Mouse (Mus musculus): ENCODE data around the gene Hprt. TPM values are rescaled to one million over a fixed set of nuclear protein-coding genes. Genes with fewer than 3 reads are reported as not detected.
"Not testable (repeated sequence)": the region's sequence is repeated elsewhere in the genome, so short reads cannot be mapped to it uniquely, and the experiment has no call there.

The Hprt gene
- total RNA-seq (2021), result 10 to 100 TPM; 19.6 to 21.2 TPM
- long read RNA-seq, experiment 1, partial matches to known transcripts, result 0 of 2 reads
- long read RNA-seq, experiment 1, other reads (novel, unspliced or antisense), result 1 of 2 reads
- long read RNA-seq, experiment 2, partial matches to known transcripts, result 0 of 1 reads
- long read RNA-seq, experiment 2, other reads (novel, unspliced or antisense), result 1 of 1 reads

GRCm38 (mm10) chrX:52987905-52988783, at the start of gene Hprt:
TSS of gene Hprt (plus strand) at chrX:52988137.
- peak; percentile 86 for DNase-seq

DNA sequence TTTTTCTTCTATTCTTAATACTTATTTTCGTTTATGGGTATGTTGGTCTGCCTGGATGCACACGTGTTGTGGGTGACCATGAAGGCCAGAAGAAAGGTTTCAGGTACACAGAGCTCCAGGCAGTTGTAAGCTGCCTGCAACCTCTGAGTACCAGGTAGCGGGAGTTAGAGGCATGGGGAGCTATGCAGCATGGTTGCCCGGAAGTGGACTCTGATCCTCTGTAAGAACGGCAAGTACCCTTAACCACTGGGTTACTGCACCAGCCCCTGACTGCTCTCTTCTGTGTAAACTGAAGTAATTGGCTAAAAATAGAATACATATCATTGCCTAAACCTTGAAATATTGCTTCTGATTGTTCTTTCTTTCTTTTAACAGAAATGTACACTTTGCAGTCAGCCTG, 42.4 kb upstream of the Hprt start:
- DNase-seq, result no peak

- no peak for DNase-seq
Measured at GRCm38 (mm10) chrX:52949713-52950112, 38.2 kb upstream of the Hprt start.

GRCm38 (mm10) chrX:52956942-52957341, 31.0 kb upstream of the Hprt start:
- no peak for DNase-seq

GRCm38 (mm10) chrX:52961559-52962110, 26.3 kb upstream of the Hprt start:
- DNase-seq, result no peak

DNA sequence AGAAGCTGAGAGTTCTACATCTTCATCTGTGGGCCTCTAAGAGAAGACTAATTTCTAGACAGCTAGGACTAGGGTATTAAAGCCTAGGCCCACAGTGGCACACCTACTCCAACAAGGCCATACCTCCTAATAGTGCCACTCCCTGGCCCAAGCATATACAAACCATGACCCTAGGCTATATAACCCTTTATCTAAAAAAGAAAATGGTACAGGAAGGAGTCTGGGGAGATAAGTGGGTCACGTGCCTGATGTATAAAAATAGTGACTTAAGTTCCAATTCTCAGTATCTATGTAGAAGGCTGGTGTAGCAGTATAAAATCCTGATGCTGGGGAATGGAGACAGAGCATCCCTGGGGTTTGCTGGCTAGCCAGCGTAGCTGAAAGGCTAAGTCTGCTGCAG, 22.8 kb upstream of the Hprt start:
- no peak for DNase-seq

DNA sequence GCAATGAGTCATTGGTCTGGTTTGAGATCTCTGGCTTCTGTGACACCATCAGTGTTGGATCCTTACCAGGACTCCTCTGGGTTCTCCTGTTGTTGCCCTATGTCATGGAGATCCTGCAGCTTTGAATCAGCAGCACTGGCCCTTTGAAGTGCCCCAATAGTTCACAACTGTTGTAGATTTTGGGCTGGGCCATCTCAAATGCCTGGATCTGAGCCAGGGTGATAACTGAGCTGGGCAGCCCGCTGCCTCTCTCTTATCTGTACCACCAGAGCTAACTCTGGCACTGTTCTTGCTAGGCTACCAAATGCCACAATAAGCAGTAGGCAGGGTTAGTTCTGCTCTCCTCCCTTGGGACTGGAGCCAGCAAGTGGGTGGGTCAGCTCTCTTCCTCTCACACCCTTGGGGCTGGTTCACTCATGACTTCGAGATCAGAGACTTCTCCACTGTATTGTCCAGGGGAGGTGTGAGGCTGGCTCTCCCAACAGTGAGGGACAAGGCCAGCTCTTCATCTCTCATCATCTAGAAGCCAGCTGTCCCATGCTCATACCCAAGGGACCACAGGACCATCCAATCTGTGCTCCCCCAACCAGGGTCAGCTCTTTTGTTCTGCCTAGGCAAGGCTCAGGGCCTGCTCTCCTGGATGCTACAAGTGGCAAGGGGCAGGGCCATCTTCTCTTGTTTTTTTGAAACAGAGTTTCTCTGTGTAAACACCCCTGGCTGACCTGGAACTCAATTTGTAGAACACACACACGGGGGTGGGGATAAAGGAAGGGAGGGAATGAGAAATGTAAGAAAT, 16.5 kb upstream of the Hprt start:
- DNase-seq, result peak; percentile 7

DNA sequence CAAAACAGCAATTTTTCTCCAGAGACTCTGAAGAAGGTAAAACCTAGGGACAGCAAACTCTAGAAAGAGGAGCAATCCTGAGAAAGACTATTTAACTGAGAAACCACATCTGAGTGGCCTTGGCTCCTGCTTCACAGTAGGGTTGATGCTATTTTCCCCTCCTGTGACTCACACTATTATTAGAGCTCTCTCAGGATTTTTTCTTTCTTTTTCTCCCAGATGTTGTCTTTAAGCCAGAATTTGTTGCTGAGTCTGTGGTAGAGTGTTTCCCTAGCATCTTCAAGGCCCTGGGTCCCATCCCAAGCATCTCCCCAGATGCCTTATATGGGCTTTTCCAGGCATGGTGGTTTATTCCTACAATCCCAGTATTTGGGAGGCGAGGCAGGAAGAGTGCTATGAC, 15.8 kb upstream of the Hprt start:
- no peak for DNase-seq

- no peak for DNase-seq
Measured at GRCm38 (mm10) chrX:52972680-52973079, 15.3 kb upstream of the Hprt start.

DNA sequence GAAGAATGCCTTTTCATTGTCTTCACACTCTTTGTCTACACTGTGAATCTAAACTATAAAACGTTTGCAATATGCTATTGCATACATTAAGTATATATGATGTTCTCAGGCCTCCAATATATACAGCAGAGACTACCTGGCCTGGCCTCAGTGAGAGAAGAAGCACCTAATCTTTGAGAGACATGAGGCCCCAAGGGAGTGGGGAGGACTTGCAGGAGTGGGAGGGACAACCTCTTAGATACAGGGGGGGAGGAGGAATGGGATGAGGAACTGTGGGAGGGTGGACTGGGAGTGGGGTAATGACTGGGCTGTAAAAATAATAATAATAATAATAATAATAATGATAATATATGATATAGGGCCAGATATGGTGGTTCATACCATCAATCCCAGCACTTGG, 9.4 kb upstream of the Hprt start:
- DNase-seq, result no peak

- no peak for DNase-seq
Measured at GRCm38 (mm10) chrX:52981378-52981777, 6.6 kb upstream of the Hprt start.

- not testable (repeated sequence) for DNase-seq
Measured at GRCm38 (mm10) chrX:52994726-52995125, 6.8 kb downstream of the Hprt start.

- DNase-seq, result not testable (repeated sequence)
Measured at GRCm38 (mm10) chrX:53004887-53005286, 16.9 kb downstream of the Hprt start.

DNA sequence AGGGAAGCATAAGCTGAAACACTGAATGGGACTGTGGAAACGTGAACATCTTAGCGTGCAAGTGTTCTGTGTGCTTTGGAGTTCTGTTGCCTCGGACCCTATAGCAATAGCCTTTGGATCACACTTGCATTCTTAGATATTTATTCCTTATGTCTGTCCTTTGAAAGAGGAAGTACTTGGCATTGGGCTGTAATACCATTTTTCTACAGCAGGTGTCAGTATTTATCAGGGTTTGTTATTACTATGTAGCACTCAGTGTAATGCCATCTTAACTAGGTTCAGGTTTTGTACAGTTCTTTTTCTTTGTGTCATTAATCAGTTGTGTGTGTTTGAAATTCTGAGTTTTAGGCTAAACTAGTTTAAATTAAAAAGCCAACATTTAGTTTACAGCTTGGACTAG, 18.1 kb downstream of the Hprt start:
- no peak for DNase-seq

GRCm38 (mm10) chrX:53015549-53015948, 27.6 kb downstream of the Hprt start:
- DNase-seq, result no peak

DNA sequence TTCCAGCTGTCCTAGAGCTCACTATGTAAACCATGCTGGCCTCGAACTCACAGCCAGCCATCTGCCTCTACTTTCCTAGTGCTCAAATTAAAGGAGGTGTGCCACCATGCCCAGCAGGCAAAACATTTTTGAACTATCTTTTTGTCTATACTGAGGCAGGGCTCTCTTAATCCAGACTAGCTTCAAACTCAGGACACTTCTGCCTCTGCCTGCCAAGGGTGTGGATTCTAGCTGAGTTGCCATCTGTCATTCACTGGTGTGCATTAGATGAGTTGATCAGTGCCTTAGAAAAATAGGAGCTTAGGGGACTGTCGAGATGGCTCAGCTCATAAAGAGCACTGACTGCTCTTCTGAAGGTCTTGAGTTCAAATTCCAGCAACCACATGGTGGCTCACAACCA, 35.1 kb downstream of the Hprt start:
- no peak for DNase-seq

GRCm38 (mm10) chrX:53024268-53024667, 36.3 kb downstream of the Hprt start:
- not testable (repeated sequence) for DNase-seq

GRCm38 (mm10) chrX:53025471-53026223, 37.7 kb downstream of the Hprt start:
- no peak for DNase-seq

- no peak for DNase-seq
Measured at GRCm38 (mm10) chrX:53029559-53029958, 41.6 kb downstream of the Hprt start.

DNA sequence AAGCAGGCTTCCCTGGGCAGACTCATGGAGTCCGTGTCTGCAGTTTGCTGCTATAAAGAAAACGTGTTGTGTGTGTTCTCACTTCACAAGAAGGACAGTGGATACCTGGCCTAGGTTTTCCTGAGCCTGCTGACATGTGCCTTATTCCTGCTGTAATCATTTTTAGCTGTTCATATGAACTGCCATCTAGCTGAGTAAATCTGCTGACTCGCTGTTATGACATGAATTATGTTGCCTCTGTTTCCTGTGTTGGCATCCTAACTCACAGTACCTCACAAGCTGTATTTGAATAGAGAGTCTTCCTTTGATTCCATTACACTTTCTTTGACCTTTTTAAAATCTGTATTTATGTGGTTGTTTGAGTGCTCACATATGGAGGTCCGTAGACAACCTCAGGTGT, 50.3 kb downstream of the Hprt start:
- DNase-seq, result no peak

- DNase-seq, result no peak
Measured at GRCm38 (mm10) chrX:53039651-53040050, 51.7 kb downstream of the Hprt start.

- no peak for DNase-seq
Measured at GRCm38 (mm10) chrX:53040138-53040537, 52.2 kb downstream of the Hprt start.

All from gastrocnemius, postnatal 25 days (tissue).